Mouse (Mus musculus) hindbrain, embryonic 15.5 days (tissue): ENCODE data around the gene Alms1. TPM values are rescaled to one million over a fixed set of nuclear protein-coding genes. Genes with fewer than 3 reads are reported as not detected.
"Not testable (repeated sequence)": the region's sequence is repeated elsewhere in the genome, so short reads cannot be mapped to it uniquely, and the experiment has no call there.

Experiments used
- ATAC-seq: fragments of 200-750 bp; cut with Nextera tagmentation; 2 replicates; pipeline ENCODE4 v1.8.0; 2017; ENCODE audit warnings: low read depth, moderate number of reproducible peaks, moderate TSS enrichment; ENCODE audit not compliant: low FRiP score
- H3K27ac ChIP-seq: fragments of 300-500 bp; sonication (generic); replicated peaks from 2 replicates; pipeline ENCODE4 v1.5.1; 2015; ENCODE audit warnings: mild to moderate bottlenecking, inconsistent platforms
- H3K27me3 ChIP-seq: fragments of 300-500 bp; sonication (generic); 2 replicates; pipeline ENCODE4 v1.6.1; 2015; ENCODE audit warnings: control low read depth, inconsistent platforms
- H3K36me3 ChIP-seq: fragments of 300-500 bp; sonication (generic); 2 replicates; pipeline ENCODE4 v1.6.1; 2015; ENCODE audit warnings: control low read depth, inconsistent platforms
- H3K4me1 ChIP-seq: fragments of 300-500 bp; sonication (generic); replicated peaks from 2 replicates; pipeline ENCODE4 v1.6.1; 2015; ENCODE audit warnings: control low read depth, inconsistent platforms
- H3K4me2 ChIP-seq: fragments of 300-500 bp; sonication (generic); 2 replicates; pipeline ENCODE4 v1.6.1; 2015; ENCODE audit warnings: moderate library complexity, mild to moderate bottlenecking, inconsistent platforms
- H3K4me3 ChIP-seq: fragments of 300-500 bp; sonication (generic); 2 replicates; pipeline ENCODE4 v1.5.1; 2015; ENCODE audit warnings: mild to moderate bottlenecking, inconsistent platforms
- H3K9ac ChIP-seq: fragments of 300-500 bp; sonication (generic); 2 replicates; pipeline ENCODE4 v1.6.1; 2015; ENCODE audit warnings: inconsistent platforms
- H3K9me3 ChIP-seq: fragments of 300-500 bp; sonication (generic); 2 replicates; pipeline ENCODE4 v1.6.1; 2016; ENCODE audit warnings: control low read depth, inconsistent platforms
- WGBS: fragments of 180-500 bp; shearing (Covaris S2); methylation state at CpG from one replicate; pipeline ENCODE4 v1.1.7; 2015; 5-methylcytosine and 5-hydroxymethylcytosine counted together
- polyA plus RNA-seq: library from polyadenylated mRNA; unstranded; fragments of >200 nt; fragmentation: Nextera tagmentation; extraction: Ambion mirVana; gene quantifications from 2 replicates; pipeline ENCODE4 v1.2.1, GENCODE M21; 2015

Gene Alms1
- polyA plus RNA-seq, 1 experiment from 2014 or later: 4.5 TPM

- no peak overlapping the region for H3K9ac ChIP-seq
- ATAC-seq: no peak
- no peak overlapping the region for H3K27ac ChIP-seq
- peaks cover 28% of the 10 kb centered on the region for H3K4me1 ChIP-seq
- no peaks in the 10 kb centered on the region for H3K9me3 ChIP-seq
- no peaks in the 10 kb centered on the region for H3K36me3 ChIP-seq
- H3K27me3 ChIP-seq: no peaks in the 10 kb centered on the region
- peak overlapping the region; percentile 71 for H3K4me2 ChIP-seq
- 70% methylated on average over 2 of the region's 2 CpGs for WGBS
- no peak overlapping the region for H3K4me3 ChIP-seq
Observed at GRCm38 (mm10) chr6:85590116-85590515, 2.8 kb downstream of the Alms1 start.

GRCm38 (mm10) chr6:85599310-85599709, 12.0 kb downstream of the Alms1 start:
- no peak overlapping the region for H3K4me2 ChIP-seq
- no peak overlapping the region for H3K4me3 ChIP-seq
- ATAC-seq: no peak
- 81% methylated on average over 1 of the region's 1 CpGs for WGBS
- no peak overlapping the region for H3K9ac ChIP-seq
- H3K27me3 ChIP-seq: no peaks in the 10 kb centered on the region
- H3K9me3 ChIP-seq: no peaks in the 10 kb centered on the region
- no peaks in the 10 kb centered on the region for H3K4me1 ChIP-seq
- no peaks in the 10 kb centered on the region; the same call in 1 of the 2 replicates for H3K36me3 ChIP-seq
- no peak overlapping the region for H3K27ac ChIP-seq

- ATAC-seq: no peak
- Histone ChIP-seq H3K4me2 (no peak overlapping the region), H3K4me1 (no peaks in the 10 kb centered on the region), H3K27ac (no peak overlapping the region), H3K36me3 (peaks cover 55% of the 10 kb centered on the region), H3K4me3 (no peak overlapping the region), H3K9ac (no peak overlapping the region), H3K9me3 (no peaks in the 10 kb centered on the region), H3K27me3 (no peaks in the 10 kb centered on the region)
- WGBS: 100% methylated on average over 1 of the region's 1 CpGs
Observed at GRCm38 (mm10) chr6:85610511-85610910, 23.2 kb downstream of the Alms1 start.

GRCm38 (mm10) chr6:85620826-85621225, 33.5 kb downstream of the Alms1 start:
- no peaks in the 10 kb centered on the region for H3K9me3 ChIP-seq
- 95% methylated on average over 4 of the region's 4 CpGs for WGBS
- peaks cover 72% of the 10 kb centered on the region for H3K36me3 ChIP-seq
- no peak overlapping the region for H3K27ac ChIP-seq
- no peaks in the 10 kb centered on the region for H3K27me3 ChIP-seq
- no peaks in the 10 kb centered on the region for H3K4me1 ChIP-seq
- no peak overlapping the region for H3K9ac ChIP-seq
- no peak overlapping the region for H3K4me3 ChIP-seq
- ATAC-seq: no peak
- H3K4me2 ChIP-seq: no peak overlapping the region

- Histone ChIP-seq H3K4me2 (no peak overlapping the region), H3K36me3 (peaks cover 69% of the 10 kb centered on the region), H3K27ac (no peak overlapping the region), H3K9me3 (no peaks in the 10 kb centered on the region), H3K9ac (no peak overlapping the region), H3K4me1 (no peaks in the 10 kb centered on the region), H3K27me3 (no peaks in the 10 kb centered on the region), H3K4me3 (no peak overlapping the region)
- ATAC-seq: no peak
- 92% methylated on average over 5 of the region's 5 CpGs for WGBS
Observed at GRCm38 (mm10) chr6:85621600-85621999, 34.3 kb downstream of the Alms1 start.

- Histone ChIP-seq H3K27me3 (no peaks in the 10 kb centered on the region), H3K27ac (no peak overlapping the region), H3K9ac (no peak overlapping the region), H3K4me3 (no peak overlapping the region), H3K9me3 (no peaks in the 10 kb centered on the region), H3K4me2 (no peak overlapping the region), H3K4me1 (no peaks in the 10 kb centered on the region), H3K36me3 (peaks cover 75% of the 10 kb centered on the region)
- no peak for ATAC-seq
- WGBS: 95% methylated on average over 4 of the region's 4 CpGs
Observed at GRCm38 (mm10) chr6:85624511-85624910, 37.2 kb downstream of the Alms1 start.

- H3K4me1 ChIP-seq: no peaks in the 10 kb centered on the region
- H3K9ac ChIP-seq: no peak overlapping the region
- H3K4me3 ChIP-seq: no peak overlapping the region
- H3K9me3 ChIP-seq: no peaks in the 10 kb centered on the region
- 40% methylated on average over 8 of the region's 8 CpGs for WGBS
- H3K4me2 ChIP-seq: no peak overlapping the region
- no peak for ATAC-seq
- no peak overlapping the region for H3K27ac ChIP-seq
- no peaks in the 10 kb centered on the region for H3K27me3 ChIP-seq
- peaks cover 26% of the 10 kb centered on the region for H3K36me3 ChIP-seq
Observed at GRCm38 (mm10) chr6:85633165-85633564, 45.8 kb downstream of the Alms1 start.

- 97% methylated on average over 2 of the region's 2 CpGs for WGBS
- H3K36me3 ChIP-seq: peaks cover 13% of the 10 kb centered on the region
- H3K4me2 ChIP-seq: no peak overlapping the region
- H3K9ac ChIP-seq: no peak overlapping the region
- H3K4me1 ChIP-seq: no peaks in the 10 kb centered on the region
- H3K27me3 ChIP-seq: no peaks in the 10 kb centered on the region
- no peak overlapping the region for H3K4me3 ChIP-seq
- no peak overlapping the region for H3K27ac ChIP-seq
- no peak for ATAC-seq
- no peaks in the 10 kb centered on the region for H3K9me3 ChIP-seq
Observed at GRCm38 (mm10) chr6:85653244-85653643, 65.9 kb downstream of the Alms1 start.

- not testable (repeated sequence) for H3K4me2 ChIP-seq, H3K4me3 ChIP-seq, H3K4me1 ChIP-seq, H3K27ac ChIP-seq, H3K36me3 ChIP-seq, H3K9me3 ChIP-seq, H3K27me3 ChIP-seq, ATAC-seq, H3K9ac ChIP-seq
- 85% methylated on average over 2 of the region's 4 CpGs for WGBS
Observed at GRCm38 (mm10) chr6:85701943-85702342, 114.6 kb downstream of the Alms1 start.

GRCm38 (mm10) chr6:85709206-85709605, 121.9 kb downstream of the Alms1 start:
- WGBS: 91% methylated on average over 5 of the region's 5 CpGs
- not testable (repeated sequence) for H3K4me1 ChIP-seq, H3K4me2 ChIP-seq, H3K4me3 ChIP-seq, H3K9me3 ChIP-seq, H3K27ac ChIP-seq, ATAC-seq, H3K9ac ChIP-seq, H3K27me3 ChIP-seq, H3K36me3 ChIP-seq

GRCm38 (mm10) chr6:85709607-85710006, 122.3 kb downstream of the Alms1 start:
- WGBS: 88% methylated on average over 1 of the region's 1 CpGs
- not testable (repeated sequence) for H3K4me3 ChIP-seq, H3K36me3 ChIP-seq, H3K4me2 ChIP-seq, H3K27me3 ChIP-seq, ATAC-seq, H3K9me3 ChIP-seq, H3K9ac ChIP-seq, H3K27ac ChIP-seq, H3K4me1 ChIP-seq

- not testable (repeated sequence) for ATAC-seq, H3K4me1 ChIP-seq, H3K9ac ChIP-seq, H3K9me3 ChIP-seq, H3K27me3 ChIP-seq, H3K27ac ChIP-seq, H3K4me3 ChIP-seq, H3K4me2 ChIP-seq, H3K36me3 ChIP-seq
- 90% methylated on average over 10 of the region's 10 CpGs for WGBS
Observed at GRCm38 (mm10) chr6:85713105-85713504, 125.8 kb downstream of the Alms1 start, which contains the start of gene Nat8f7. Gene Nat8f7, minus strand, starts transcription at chr6:85713205.
